Mouse (Mus musculus) cerebellum, adult 9-10 months (tissue): Measurements from ENCODE around the gene Nqo1.

Experiments used
- DNase-seq: peaks from one replicate; pipeline ENCODE4 v3.0.0; 2022

The Nqo1 gene

DNA sequence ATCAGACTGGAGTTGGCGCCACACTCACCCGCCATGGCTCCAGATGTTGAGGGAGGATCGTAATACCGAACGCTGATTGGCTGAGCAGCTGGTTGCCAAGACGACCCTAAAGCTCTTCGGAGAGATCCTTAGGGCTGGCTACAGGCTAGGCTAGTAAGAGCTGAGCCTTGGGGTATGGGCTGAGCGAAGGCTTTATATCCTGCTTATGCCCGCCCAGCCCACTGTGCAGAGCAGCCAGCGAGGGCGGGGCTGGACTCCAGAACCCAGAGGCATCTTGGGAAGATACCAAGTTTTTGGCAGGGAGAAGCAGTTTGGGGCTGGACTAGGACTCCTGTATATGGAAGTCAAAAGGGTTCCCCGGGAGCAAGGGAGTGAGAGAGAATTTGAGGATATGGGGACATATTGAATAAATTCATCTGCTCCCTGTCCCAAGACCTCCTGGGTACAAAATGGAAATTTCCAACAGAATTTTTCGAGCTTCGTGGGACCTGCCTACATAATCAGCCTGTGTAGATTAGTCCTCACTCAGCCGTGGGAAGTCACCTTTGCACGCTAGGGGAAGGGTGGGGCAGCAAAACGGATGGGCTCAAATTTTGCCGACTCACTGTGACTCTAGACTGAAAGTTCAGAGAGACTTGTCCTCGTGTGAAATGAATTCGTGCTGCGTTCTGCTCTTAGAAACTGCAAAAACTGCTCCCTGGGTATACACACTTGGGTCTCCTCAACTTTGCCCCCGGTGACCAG lies at the start of gene Nqo1:
Gene Nqo1, minus strand, starts transcription at position 169 of the 744 bp plus-strand sequence.
- DNase-seq, result peak; percentile 62

DNA sequence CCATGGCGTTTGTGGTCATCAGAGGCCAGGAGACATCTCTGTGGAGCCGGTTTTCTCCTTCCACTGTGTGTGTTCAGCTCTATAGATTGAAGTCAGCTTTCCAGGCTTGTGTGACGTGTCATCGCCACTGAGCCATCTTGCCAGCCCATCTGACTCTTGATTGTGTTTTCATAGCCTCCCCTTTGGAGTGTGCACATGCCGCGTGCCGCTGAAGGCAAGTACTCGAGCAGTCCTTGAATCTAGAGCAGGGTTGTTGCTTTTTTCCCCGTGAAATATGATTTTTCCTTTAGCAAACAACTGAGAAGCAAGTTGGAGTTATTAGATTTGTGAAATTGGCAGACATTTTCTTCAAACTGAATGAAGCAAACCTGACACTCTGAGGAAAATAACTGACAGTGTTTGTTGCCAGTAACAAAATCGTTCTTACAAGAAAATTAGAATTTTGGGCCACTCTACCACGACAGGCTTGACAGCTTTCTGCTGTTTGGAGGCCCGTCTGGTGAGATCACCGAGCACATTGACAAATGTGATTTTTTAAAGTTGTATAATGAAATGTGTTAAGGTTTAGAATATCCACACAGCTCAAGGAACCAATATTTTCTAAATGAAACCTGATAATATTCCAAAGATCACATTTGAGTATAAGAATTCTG lies 48.5 kb upstream of the Nqo1 start:
- DNase-seq, result no peak

DNA sequence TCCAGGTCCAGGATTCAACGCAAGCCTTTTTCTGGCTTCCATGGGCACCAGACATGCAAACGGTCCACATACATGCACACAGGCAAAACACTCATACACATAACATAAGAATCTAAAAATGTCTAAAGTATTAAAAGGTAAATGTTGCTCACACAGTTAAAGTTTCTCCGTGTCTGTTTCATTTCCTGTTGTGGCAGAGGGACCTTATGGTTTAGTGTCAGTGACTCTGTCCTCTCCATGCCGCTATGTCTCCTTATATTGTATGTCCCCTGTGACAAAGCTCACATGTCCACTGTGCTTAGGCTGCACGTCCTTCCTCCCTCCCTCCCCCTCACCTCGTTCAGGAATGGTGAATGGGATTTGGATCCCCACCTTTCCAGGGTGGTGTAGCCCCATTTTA lies 46.6 kb upstream of the Nqo1 start:
- no peak for DNase-seq

DNA sequence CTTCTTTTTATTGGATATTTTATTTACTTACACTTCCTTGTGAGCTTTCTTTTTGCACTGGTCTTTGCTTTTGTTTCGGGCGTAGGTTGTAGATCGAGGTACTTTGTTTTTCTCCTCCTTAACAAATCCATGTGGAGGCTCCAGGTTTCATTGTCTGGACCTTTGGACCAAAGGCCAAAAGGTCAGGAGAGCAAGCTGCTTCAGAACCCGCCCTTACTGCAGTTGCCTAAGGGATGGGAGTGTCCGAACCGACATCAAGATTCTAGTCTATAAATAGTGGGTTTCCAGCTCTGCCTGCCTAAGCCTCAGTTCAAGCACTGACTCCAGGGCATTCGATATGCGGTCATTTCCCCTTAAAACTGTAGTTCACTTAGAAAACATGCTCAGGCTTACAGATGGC lies 46.1 kb upstream of the Nqo1 start:
- no peak for DNase-seq

DNA sequence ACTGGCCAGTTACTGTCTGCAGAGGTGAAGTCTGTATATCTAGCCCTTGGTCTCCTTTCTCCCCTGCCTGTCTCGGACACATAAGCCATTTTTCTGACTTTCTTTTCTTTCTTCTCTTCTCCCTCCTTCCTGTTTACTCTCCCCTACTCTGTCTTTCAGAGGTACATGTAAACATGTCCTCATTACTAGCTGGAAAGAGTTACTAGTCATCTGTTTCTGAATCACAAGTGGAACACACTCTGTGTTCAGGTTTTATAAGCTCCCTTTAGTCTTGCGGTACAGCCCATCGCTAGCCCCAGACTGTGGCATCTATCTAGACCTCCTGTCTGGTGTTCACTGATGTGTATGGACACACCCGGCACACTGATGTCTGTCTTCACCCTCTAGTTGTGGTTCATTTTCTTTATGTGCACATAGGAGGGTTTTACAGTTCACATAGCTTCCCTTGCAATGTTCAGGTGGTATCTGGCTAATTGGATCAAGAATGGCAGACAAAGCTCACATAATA lies 45.4 kb upstream of the Nqo1 start:
- no peak for DNase-seq

DNA sequence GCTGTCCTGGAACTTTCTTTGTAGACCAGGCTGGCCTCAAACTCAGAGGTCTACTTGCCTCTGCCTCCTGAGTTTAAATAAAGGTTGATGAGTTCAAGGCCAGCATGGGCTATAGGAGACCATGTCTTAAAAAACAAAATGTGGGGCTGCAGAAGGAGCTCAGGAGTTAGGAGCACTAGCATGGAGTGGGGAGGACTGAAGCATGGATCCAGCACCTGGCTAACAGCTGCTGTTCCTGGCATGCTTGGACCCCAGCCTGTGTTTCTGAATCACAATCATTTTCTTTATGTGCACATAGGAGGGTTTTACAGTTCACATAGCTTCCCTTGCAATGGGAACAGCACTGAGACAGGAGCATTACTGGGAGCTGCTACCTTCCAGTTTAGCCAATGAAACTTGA lies 44.7 kb upstream of the Nqo1 start:
- DNase-seq, result no peak

DNA sequence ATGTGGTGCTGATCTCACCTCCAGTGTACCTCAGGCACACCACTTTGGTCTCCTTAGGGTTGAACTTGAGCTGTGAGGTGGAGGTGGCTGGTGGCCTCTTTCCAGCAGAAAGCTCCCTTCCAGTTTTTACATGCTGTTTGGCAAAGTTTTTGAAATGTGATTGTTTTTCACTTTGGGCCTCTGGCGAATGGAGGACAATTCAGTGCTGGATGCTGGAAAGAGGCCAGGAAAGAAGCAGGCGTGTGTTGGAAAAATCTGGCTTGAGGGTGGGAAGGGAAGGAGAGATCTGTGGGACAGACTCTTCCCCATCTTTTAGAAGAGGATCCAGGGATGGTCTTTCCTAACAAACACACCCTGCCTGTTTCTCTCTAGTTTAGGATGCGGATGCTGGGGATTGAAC lies 41.6 kb upstream of the Nqo1 start:
- no peak for DNase-seq

DNA sequence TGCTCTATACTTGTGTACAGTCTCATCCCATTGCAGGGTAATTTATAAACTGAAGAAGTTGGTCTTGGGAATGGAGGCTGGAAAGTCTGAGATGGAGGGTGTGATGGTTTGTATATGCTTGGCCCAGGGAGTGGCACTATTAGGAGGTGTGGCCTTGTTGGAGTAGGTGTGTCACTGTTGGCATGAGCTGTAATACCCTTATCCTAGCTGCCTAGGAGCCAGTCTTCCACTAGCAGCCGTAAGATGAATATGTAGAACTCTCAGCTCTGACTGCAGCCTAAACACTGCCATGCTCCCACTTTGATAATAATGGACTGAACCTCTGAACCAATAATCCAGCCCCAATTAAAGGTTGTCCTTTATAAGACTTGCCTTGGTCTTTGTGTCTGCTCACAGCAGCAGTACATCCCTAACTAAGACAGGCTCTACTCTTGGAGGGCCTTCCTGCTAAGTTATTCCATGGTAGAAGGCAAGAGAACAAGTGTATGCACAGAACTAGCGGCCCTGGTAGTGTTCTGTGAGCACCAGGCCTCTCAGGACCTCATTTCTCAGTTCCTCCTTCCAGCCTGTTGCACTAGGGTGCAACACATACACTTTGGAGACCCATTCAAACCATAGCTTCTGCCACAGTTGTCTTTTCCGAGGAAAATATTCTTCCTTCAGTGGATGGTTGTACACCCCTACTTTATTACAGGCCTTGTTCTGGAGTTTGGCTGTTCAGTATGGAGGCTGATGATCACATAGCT lies 37.0 kb upstream of the Nqo1 start:
- DNase-seq, result no peak

DNA sequence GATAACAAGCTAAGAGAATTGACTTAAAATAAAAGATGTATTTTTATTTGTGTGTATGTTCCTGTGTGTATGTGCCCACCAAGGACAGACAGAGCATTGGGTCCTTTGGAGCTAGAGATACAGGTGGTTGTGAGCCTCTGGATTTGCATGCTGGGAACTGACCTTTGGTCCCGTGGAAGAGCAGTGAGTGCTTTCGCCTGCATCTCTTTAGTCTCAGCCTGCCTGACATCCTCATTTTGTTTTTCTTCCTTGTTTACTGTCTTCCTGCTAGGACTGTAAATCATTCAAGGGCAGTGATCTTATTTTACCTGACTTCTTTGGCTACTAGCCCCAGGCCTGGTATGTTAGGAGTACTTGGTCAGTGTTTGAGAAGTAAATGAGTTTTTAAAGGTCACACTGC lies 34.7 kb upstream of the Nqo1 start:
- DNase-seq, result no peak

DNA sequence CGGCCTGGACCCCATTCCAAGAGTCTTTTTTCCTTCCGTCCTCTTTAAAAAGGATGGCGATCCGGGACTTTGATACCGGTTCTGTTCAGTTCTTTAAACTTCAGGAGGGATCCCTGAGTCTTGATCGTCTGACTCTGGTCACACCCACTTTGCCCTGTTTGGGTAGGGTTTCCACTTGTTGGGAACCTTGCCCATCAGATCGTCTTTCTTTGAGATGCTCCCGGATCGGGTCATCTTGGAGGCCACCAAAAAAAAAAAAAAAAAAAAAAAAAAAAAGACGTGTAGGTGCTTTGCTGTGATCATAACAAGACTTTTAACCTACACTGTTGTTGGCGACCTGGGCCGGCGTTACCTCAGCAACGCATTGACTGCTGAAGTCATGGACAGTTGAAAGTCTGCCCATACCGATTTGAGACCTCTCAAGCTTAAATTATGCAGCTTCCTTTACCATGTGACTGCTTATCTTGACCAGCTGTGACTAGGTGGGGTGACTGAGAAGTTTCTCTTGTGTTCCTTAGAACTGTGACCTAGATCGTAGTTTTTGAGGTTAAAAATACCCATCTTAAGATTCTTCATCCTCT lies 33.9 kb upstream of the Nqo1 start:
- DNase-seq, result peak; percentile 49

DNA sequence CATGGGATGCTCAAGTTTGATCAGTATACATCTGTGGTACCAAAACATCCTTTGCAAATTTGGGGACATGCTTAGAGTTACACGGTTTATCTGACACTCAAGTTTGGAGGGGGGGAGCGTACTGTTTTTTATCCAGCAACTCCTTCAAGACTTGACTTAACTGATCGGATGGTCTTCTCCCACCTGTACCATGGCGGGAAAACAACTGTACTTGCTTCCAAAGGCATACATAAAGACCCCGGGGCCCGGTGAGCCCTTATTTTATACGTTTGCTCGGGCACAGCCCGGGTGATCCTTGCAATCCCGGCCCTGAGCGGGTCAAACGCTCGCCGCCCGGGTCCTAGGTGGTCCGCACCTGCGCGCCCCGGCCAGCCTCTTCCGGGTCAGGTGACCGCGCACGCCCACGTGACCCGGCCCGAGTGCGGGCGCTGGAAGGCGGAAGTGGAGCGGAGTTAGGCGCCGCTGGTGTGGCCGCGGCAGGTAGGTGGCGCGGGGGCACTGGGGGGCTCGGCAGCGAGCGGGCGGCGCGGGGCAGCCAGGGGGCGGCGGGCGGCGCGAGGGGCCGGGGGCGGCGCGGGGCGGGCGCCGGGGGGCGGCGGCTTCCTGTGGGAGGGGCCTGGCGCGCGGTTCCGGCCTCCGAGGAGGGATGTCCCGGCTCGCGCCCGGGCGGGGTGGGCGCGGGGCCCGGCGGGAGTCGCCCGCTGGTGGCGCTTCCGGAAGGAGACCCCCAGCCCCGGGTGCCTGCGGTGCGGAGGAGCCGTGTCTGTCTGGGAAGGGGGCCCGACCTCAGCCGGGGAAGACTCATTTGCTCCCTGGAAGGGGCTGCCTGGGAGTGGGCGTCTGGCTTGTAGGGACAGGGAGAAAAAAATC lies 33.2 kb upstream of the Nqo1 start, which contains the start of gene Wwp2:
Gene Wwp2, plus strand, starts transcription at position 404 of the 870 bp plus-strand sequence.
- DNase-seq, result peak; percentile 74

DNA sequence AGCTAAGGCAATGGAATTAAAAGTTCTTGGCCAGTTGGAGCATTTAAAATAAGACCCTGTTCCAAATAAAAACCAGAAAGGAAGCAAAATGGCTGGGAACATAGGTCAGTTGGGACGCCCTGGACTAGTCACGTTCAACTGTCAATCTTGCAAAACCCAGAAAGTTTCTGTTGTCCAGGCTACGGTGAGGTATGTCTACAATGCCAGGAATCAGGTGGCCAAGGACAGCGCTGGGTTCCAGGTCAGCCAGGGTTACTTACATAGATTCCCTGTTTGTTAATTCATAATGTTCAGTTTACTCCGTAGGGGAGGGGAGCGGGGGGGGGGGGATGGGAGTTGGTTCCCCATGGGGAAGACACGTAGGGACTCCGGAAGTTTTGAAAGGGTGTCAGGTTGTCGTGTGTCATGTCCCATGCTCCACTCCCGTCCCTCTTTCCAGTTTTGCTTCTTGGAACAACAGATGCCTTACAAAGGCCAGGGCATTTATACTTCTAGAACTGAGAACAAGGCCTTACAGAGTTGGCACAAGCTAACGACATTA lies 32.5 kb upstream of the Nqo1 start:
- DNase-seq, result no peak

DNA sequence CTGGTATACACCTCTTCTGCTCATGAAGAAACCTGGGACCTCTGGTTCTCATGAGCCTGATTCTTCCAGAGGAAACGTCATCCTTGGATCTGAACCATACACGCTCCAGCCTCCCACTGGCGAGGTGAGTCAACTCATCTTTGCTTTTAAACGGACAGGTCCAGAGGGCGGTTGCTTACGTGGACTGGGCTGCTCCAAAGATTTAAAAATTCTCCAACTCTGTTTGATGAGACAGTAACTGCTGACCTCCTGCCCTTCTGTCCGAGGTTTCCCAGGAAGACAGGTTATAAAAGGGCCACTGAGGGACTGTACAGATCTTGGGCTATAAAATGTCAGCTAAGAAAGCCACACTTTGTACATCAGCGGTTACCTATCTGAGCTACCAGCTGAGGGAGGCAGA lies 27.8 kb upstream of the Nqo1 start:
- DNase-seq, result no peak

DNA sequence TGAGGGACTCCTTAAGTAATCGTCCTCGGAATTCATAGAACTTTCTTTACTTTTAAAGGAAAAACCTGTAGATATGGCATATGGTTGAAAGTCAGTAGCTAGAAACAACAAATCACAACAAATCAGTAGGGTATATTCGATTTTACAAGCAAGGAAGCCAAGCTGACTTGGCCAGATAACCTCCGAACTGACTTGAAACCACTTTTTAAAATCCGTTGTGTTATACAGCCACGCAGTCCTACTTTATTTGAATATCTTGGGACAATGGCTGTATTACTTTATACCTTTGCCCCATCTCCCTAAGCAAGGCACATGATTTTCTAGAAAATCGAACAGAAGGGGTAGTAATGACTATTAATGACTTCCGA lies 22.2 kb upstream of the Nqo1 start:
- DNase-seq, result no peak

DNA sequence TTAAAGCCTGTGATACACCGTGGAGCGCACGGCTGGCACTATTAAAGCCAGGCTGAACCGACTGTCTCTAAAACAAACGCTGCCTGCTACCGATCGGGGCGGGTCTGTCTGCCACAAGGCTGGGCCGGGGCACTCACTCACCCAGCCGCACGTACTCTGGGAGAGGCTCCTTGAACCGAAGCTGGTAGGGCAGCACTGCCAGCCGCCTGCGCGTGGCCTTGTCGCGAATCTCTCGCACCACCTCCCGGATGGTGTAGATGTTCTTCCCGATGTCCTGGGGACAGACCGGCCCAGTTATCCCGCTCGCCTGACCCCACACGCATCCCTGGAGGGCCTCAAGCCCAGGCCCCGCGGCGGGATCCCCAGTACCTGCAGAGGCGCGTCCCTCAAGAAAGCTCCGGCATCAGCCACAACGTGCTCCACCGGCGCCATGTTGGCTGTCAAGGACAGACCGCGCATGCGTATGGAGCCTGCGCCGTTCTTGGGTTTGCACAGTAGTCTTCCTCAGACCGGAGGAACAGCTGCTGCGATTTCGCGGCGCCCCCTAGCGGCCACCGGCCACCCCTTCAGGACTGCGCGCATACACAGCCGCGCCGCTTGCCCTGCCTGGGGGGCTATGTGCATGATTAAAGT lies 21.7 kb upstream of the Nqo1 start, which contains the start of gene Nob1:
Gene Nob1, minus strand, starts transcription at position 455 of the 633 bp plus-strand sequence.
- peak; percentile 97 for DNase-seq

DNA sequence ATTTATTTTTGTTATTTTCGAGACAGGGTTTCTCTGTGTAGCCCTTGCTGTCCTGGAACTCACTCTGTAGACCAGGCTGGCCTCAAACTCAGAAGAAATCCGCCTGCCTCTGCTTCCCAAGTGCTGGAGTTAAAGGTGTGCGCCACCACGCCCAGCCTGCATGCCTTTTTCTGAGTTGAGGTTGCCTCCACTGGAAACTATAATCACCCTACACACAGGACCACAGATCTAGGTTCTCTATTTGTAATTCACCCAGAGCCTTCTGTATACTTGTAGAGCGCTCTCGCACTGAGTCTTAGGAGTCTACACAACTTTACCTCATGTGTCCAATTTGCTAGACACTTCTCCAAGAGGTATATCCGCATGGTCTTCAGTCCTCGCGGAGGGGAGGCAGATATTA lies 21.2 kb upstream of the Nqo1 start:
- DNase-seq, result no peak

DNA sequence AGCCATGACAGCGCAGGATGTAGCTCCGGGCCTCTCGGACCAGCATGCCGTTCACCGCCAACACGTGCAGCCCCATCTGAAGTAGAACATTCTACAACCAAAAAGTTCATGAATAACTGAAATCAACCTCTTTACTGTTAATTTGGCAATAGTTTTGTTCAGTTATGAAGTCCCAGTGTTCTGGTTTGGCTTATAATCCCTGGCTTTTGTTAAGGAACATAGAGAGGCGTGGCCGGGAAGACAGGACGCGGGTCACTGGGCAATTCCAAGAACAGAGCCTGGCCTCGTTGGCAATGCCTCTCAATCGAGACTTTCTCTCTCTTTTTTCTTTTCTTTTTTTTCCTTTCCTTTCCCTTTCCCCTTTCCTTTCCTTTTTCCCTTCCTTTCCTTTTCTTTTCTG lies 14.0 kb upstream of the Nqo1 start:
- no peak for DNase-seq

DNA sequence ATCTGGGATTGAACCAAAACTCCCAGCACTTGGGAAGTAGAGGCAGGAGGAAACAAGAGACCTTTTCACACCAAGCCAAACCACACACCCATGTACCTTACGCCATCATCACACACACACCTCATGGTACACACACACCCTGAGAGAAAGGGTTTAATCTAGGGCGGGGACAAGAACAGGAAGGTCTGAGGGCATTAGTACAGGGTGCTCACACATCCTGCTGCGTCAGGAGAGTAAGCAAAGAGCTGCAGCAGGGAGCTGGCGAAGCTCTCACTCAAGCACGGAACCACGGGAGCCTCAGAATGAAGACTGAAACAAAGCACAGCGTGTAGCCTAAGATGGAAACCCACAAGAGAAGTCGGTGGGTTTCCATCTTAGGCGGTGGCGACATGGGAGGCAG lies 10.9 kb upstream of the Nqo1 start:
- no peak for DNase-seq

DNA sequence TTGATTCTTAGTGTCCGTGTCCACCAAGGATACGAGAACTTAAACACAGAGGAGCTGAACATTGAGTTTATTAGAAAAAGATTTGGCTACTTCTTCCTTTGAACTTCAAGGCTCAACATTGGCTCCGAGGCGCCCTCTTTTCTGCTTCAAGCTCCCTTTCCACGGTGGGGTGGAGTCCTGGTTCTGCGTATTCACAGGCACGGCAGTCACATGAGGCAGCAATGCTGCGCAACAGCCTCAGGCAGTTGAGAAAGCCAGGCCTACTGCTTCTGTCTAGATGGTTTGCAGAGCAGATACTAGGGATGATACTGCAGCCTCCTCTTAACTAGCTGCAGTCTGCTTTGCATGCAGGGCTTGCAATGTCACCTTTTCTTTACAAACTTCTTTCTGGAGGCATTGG lies 9.5 kb upstream of the Nqo1 start:
- no peak for DNase-seq

DNA sequence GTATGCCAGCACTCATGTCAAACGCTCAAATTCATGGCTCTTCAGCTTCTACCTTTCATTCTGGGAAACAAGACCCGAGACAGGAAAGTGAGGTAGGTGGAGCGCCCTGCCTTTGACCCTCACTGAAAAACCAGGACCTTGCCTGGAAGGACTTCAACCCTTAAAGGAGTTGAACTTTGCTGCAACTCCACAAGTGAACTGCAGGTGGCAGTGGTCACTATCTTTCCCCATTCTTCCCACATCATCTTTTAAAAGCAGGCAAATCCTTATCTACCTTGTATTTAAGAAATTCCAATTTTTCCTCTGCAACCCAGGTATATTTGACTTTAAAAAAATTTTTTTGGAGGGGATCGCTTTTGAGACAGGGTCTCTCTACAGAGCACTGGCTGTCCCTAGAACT lies 8.4 kb upstream of the Nqo1 start:
- no peak for DNase-seq

DNA sequence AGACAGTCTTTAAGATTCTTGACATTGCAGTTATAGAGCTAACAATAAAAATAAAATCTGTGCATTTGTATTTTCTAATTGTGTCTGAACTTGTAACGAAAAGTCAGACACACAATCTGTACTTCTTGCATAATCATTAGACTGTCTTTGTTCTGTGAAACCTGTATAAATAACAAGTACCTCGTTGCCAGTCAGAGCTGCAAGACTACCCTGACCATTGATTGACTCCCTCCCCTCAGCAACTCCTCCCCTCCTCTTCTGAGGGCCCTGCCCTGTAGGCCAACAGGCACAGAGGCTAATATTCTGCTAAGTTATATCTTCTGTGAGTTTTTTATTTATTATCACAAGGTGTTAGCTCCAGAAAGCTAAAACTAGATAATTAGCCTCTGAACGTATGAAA lies 2.9 kb upstream of the Nqo1 start:
- DNase-seq, result no peak

DNA sequence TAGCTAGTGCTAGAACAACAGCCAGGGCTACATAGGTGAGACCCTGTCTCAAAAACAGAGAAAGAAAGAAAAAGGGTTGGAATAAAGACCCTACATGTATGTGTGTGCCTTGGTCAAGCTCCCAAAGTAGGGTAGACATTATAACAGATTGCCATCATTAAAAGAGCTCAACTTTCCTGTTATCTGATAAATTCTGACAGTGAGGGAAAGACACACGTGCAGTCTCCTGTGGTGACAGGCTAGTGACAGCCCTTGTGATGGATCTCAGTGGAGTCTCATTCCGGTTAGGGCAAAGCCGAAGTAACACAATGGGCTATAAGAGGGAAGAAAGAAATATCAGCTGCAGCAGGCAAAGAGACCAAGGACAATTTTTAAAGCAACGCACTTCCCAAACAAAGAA lies 1.1 kb upstream of the Nqo1 start:
- DNase-seq, result no peak
